Mouse (Mus musculus): ENCODE measurements at regions not wholly inside any gene's neighbourhood (a gene's known extent, or its start where the extent isn't known, plus 50 kb on each side); places are given as distances from the start of the nearest gene placed in this dataset.

DNA sequence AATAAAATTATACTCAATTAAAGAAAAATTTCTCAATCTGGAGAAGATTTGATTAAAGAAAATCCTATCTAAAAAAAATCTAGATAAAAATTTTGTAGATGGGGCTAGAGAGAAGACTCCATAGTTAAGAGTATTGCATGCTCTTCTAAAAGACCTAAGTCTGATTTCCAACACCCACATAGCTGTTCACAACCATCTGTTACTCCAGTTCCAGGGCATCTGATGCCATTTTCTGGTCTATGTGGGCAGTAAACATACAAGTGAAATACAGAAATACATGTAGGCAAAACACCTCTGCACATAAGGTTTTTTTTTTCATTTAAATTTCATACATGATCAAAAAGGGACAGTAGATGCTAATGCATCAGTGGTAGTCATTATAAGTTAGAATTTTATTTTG lies 418.4 kb upstream of the 5930422O12Rik start:
- Histone ChIP-seq H3K27ac (ENCODE audit: low read depth, low read length) (no peak overlapping the region), H3K27me3 (ENCODE audit: insufficient read depth, low read length) (no peaks in the 10 kb centered on the region), H3K4me1 (ENCODE audit: insufficient read depth, low read length) (no peaks in the 10 kb centered on the region), H3K4me3 (ENCODE audit: low read depth, low read length) (no peak overlapping the region), H3K36me3 (ENCODE audit: insufficient read depth, low read length) (no peaks in the 10 kb centered on the region), H3K9me3 (ENCODE audit: low read length) (no peaks in the 10 kb centered on the region), H3K9ac (replicated peaks; ENCODE audit: low read length, poor library complexity, severe bottlenecking) (no peak overlapping the region), H3K4me2 (ENCODE audit: low read depth, low read length, poor library complexity, severe bottlenecking) (no peak overlapping the region)
- DNase-seq (ENCODE audit: low spot score) (no peak), ATAC-seq (ENCODE audit: low FRiP score) (no peak)
- no peak for TF ChIP-seq CTCF (IDR thresholded peaks at IDR 0.05)

DNA sequence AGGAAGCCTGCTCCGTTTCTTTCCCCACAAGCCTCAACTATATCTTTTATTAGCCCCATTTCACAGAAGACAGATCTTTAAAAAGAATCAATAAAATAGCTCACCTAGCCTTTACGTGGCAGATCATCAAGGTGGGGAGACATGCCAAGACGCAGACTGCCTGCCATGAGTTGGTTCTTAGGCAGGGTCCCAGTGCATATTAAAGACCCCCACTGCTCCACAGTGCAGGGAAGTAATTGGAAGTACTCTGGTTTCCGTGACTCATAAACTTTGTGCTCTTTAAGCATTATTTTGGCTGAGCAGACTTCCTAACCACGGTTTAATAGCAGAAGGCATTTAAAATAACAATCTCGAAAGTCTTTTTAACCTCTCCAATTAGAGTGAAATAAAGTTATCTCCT lies 415.7 kb upstream of the 5930422O12Rik start:
- ATAC-seq (ENCODE audit: low FRiP score) (no peak), DNase-seq (ENCODE audit: low spot score) (no peak)
- no peak overlapping the region for H3K9ac ChIP-seq (replicated peaks; ENCODE audit: low read length, poor library complexity, severe bottlenecking)
- no peak overlapping the region for H3K4me3 ChIP-seq (ENCODE audit: low read depth, low read length)
- no peaks in the 10 kb centered on the region for H3K9me3 ChIP-seq (ENCODE audit: low read length)
- no peak overlapping the region for H3K27ac ChIP-seq (ENCODE audit: low read depth, low read length)
- 84% methylated on average over 6 of the region's 6 CpGs for WGBS
- H3K36me3 ChIP-seq (ENCODE audit: insufficient read depth, low read length) = no peaks in the 10 kb centered on the region
- no peak for TF ChIP-seq CTCF (IDR thresholded peaks at IDR 0.05)
- no peaks in the 10 kb centered on the region for H3K27me3 ChIP-seq (ENCODE audit: insufficient read depth, low read length)
- no peaks in the 10 kb centered on the region for H3K4me1 ChIP-seq (ENCODE audit: insufficient read depth, low read length)
- no peak overlapping the region for H3K4me2 ChIP-seq (ENCODE audit: low read depth, low read length, poor library complexity, severe bottlenecking)

DNA sequence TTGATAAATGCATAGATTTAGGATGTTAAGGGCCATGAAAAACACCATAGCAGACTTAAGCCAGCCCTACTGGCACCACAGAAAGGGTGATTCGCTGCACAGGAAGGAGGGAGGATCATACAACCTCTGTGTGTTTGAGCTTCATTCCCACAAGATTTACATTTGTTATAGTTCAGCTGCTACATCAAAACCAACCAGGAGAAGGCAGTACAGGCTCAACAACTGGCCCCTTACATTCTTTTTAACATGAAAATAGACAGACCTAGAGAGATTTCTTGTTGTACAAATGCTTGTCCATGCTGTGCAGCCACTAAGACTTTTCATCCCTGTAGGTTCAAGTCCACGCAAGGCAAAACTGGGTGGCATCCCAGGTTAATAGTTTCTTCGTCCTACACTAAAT lies 412.6 kb upstream of the 5930422O12Rik start:
- H3K4me1 ChIP-seq (ENCODE audit: insufficient read depth, low read length) = no peaks in the 10 kb centered on the region
- H3K4me3 ChIP-seq (ENCODE audit: low read depth, low read length) = no peak overlapping the region
- no peaks in the 10 kb centered on the region for H3K27me3 ChIP-seq (ENCODE audit: insufficient read depth, low read length)
- ATAC-seq (ENCODE audit: low FRiP score) (no peak), DNase-seq (ENCODE audit: low spot score) (peak; percentile 17)
- H3K27ac ChIP-seq (ENCODE audit: low read depth, low read length) = no peak overlapping the region
- no peaks in the 10 kb centered on the region for H3K36me3 ChIP-seq (ENCODE audit: insufficient read depth, low read length)
- WGBS = 82% methylated on average over 3 of the region's 3 CpGs
- no peaks in the 10 kb centered on the region for H3K9me3 ChIP-seq (ENCODE audit: low read length)
- H3K9ac ChIP-seq (replicated peaks; ENCODE audit: low read length, poor library complexity, severe bottlenecking) = no peak overlapping the region
- H3K4me2 ChIP-seq (ENCODE audit: low read depth, low read length, poor library complexity, severe bottlenecking) = no peak overlapping the region
- peak; percentile 57 for TF ChIP-seq CTCF (IDR thresholded peaks at IDR 0.05)

GRCm38 (mm10) chr8:33026973-33027372 lies 401.5 kb upstream of the 5930422O12Rik start:
- Histone ChIP-seq H3K27me3 (ENCODE audit: insufficient read depth, low read length) (no peaks in the 10 kb centered on the region), H3K4me3 (ENCODE audit: low read depth, low read length) (no peak overlapping the region), H3K9ac (replicated peaks; ENCODE audit: low read length, poor library complexity, severe bottlenecking) (no peak overlapping the region), H3K4me1 (ENCODE audit: insufficient read depth, low read length) (no peaks in the 10 kb centered on the region), H3K4me2 (ENCODE audit: low read depth, low read length, poor library complexity, severe bottlenecking) (no peak overlapping the region), H3K36me3 (ENCODE audit: insufficient read depth, low read length) (no peaks in the 10 kb centered on the region), H3K9me3 (ENCODE audit: low read length) (no peaks in the 10 kb centered on the region), H3K27ac (ENCODE audit: low read depth, low read length) (no peak overlapping the region)
- WGBS = 31% methylated on average over 4 of the region's 4 CpGs
- TF ChIP-seq CTCF (IDR thresholded peaks at IDR 0.05) = no peak
- DNase-seq (ENCODE audit: low spot score) = peak; percentile 71
- ATAC-seq (ENCODE audit: low FRiP score) = peak; percentile 63; the same call in 1 of the 2 replicates

DNA sequence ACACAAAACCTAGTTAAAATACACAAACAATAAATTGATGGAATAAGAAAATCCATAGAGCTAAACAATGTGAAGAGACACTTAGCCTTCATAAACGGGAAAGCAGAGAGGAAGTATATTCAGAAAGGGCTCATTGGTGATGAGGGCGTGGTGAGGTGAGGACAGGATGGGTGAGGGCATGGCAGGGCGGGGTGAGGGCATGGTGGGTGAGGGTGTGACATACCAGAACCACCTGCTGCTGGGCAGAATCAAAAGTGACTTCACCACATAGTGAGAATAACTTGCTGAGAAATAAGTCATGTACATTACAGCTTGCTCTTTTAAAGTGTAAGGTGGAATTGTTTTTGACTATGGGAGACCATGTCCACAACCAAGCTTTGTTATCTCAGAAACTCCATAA lies 399.1 kb upstream of the 5930422O12Rik start:
- Histone ChIP-seq H3K9me3 (ENCODE audit: low read length) (no peaks in the 10 kb centered on the region), H3K27ac (ENCODE audit: low read depth, low read length) (no peak overlapping the region), H3K9ac (replicated peaks; ENCODE audit: low read length, poor library complexity, severe bottlenecking) (no peak overlapping the region), H3K4me1 (ENCODE audit: insufficient read depth, low read length) (no peaks in the 10 kb centered on the region), H3K27me3 (ENCODE audit: insufficient read depth, low read length) (no peaks in the 10 kb centered on the region), H3K4me2 (ENCODE audit: low read depth, low read length, poor library complexity, severe bottlenecking) (no peak overlapping the region), H3K36me3 (ENCODE audit: insufficient read depth, low read length) (no peaks in the 10 kb centered on the region), H3K4me3 (ENCODE audit: low read depth, low read length) (no peak overlapping the region)
- DNase-seq (ENCODE audit: low spot score) (no peak), ATAC-seq (ENCODE audit: low FRiP score) (no peak)
- TF ChIP-seq CTCF (IDR thresholded peaks at IDR 0.05) = no peak
- WGBS = 78% methylated on average over 3 of the region's 3 CpGs

- DNase-seq (ENCODE audit: low spot score) (peak; percentile 22), ATAC-seq (ENCODE audit: low FRiP score) (0 out of 2 replicates have a peak, but pooled peaks have one; percentile 34)
- no peaks in the 10 kb centered on the region for H3K36me3 ChIP-seq (ENCODE audit: insufficient read depth, low read length)
- H3K4me2 ChIP-seq (ENCODE audit: low read depth, low read length, poor library complexity, severe bottlenecking) = no peak overlapping the region
- WGBS = 24% methylated on average over 8 of the region's 8 CpGs
- no peaks in the 10 kb centered on the region for H3K4me1 ChIP-seq (ENCODE audit: insufficient read depth, low read length)
- H3K27ac ChIP-seq (ENCODE audit: low read depth, low read length) = no peak overlapping the region
- no peaks in the 10 kb centered on the region for H3K27me3 ChIP-seq (ENCODE audit: insufficient read depth, low read length)
- no peak for TF ChIP-seq CTCF (IDR thresholded peaks at IDR 0.05)
- no peak overlapping the region for H3K4me3 ChIP-seq (ENCODE audit: low read depth, low read length)
- no peak overlapping the region for H3K9ac ChIP-seq (replicated peaks; ENCODE audit: low read length, poor library complexity, severe bottlenecking)
- H3K9me3 ChIP-seq (ENCODE audit: low read length) = peaks cover 4% of the 10 kb centered on the region; the same call in 1 of the 2 replicates
Observed at GRCm38 (mm10) chr8:33052017-33052416, 376.5 kb upstream of the 5930422O12Rik start.
